Mouse (Mus musculus) embryo, embryonic 10 days (tissue): ENCODE data around the gene Zglp1.
"Not testable (repeated sequence)": the region's sequence is repeated elsewhere in the genome, so short reads cannot be mapped to it uniquely, and the experiment has no call there.

Experiments used
- DNase-seq: peaks from one replicate; pipeline ENCODE4 v3.0.0-alpha.2; 2015; ENCODE audit warnings: low spot score

Zglp1 gene

GRCm38 (mm10) chr9:21072641-21073040, 5.7 kb upstream of the Zglp1 start:
- DNase-seq, result peak; percentile 9

DNA sequence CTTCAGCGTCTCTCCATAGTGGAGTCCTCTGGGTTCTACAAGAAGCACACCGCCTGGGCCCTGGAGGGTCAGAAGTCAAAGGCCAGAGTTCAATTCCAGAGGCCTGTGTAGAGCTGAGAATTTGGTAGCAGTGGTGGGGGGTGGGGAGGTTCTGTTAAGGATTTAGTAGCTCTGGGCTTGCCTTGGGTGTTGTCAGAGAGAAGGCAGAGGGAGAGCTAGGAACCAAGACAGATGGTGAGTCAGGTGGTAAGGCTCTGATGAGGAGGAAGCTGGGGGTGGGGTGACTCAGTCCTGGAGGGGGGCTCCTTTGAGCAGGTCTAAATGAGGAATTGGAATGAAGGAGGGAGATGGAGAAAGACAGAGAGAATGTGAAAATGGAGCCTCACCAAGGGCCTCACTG, 4.0 kb downstream of the Zglp1 start:
- no peak for DNase-seq

GRCm38 (mm10) chr9:21051578-21051977, 15.3 kb downstream of the Zglp1 start:
- no peak for DNase-seq

DNA sequence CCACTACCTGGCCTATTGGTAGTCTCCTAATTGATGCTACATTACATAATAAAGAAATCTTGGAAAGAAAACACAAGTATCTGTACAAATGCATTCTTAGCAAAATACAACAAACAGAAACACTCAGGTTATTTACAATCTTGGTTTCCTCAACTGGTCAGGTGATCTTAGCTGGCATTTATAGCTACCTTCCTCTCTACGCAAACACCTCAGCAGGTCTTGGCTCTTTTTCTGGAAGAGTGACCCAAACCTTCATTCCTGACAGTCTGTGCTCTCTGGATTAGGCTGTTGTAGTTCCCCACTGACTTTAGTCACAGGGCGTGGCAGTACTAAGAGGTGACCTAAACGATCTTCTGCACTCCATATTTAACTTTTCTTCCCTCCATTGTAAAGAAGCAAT, 21.7 kb downstream of the Zglp1 start:
- no peak for DNase-seq

DNA sequence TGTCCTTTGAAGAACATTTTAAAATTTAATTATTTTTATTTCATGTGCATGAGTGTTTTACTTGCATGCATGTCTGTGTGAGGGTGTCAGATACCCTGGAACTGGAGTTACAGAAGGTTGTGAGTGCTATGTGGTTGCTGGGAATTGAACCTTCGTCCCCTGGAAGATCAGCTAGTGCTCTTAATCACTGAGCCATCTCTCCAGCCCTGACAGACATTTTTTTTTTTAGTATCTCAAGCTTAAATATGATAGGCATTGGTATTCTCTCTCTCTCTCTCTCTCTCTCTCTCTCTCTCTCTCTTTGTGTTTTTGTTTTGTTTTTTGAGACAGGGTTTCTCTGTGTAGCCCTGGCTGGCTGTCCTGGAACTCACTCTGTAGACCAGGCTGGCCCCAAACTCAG, 22.1 kb downstream of the Zglp1 start:
- DNase-seq, result not testable (repeated sequence)

GRCm38 (mm10) chr9:21043563-21043962, 23.3 kb downstream of the Zglp1 start:
- no peak for DNase-seq

GRCm38 (mm10) chr9:21041308-21041707, 25.6 kb downstream of the Zglp1 start:
- no peak for DNase-seq

DNA sequence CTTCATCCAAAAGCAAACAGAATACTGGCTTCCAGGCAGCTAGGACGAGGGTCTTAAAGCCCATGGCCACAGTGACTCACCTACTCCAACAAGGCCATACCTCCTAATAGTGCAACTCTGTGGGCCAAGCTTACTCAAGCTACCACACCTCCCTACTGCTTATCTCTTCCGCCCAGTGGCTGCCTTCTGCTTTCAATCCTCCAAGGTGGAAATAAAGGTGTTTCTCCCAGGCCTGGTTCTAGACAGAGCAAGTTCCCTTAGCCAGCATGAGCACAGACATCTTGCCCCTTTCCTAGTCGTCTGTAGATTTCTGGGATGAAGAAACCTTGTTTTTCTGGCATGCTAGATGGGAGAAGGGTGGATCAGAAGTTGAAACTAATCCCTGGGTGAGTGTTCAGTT, 27.1 kb downstream of the Zglp1 start:
- no peak for DNase-seq

DNA sequence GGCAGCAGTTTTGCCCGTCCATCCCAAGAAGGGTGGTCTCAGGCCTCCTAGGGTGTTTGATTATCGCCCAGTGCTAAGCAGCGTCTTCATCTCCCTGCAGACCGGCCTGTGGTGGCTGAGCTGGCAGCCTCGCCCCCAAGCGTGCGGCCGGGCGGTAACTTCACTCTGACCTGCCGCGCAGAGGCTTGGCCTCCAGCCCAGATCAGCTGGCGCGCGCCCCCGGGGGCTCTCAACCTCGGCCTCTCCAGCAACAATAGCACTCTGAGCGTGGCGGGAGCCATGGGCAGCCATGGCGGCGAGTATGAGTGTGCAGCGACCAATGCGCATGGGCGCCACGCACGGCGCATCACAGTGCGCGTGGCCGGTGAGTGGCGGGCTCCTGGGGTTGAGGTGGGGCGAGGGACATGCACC, 29.4 kb downstream of the Zglp1 start:
- no peak for DNase-seq

- no peak for DNase-seq
Observed at GRCm38 (mm10) chr9:21036666-21037065, 30.2 kb downstream of the Zglp1 start.

- no peak for DNase-seq
Observed at GRCm38 (mm10) chr9:21036161-21036560, 30.7 kb downstream of the Zglp1 start.

- DNase-seq, result no peak
Observed at GRCm38 (mm10) chr9:21035586-21035985, 31.3 kb downstream of the Zglp1 start.

DNA sequence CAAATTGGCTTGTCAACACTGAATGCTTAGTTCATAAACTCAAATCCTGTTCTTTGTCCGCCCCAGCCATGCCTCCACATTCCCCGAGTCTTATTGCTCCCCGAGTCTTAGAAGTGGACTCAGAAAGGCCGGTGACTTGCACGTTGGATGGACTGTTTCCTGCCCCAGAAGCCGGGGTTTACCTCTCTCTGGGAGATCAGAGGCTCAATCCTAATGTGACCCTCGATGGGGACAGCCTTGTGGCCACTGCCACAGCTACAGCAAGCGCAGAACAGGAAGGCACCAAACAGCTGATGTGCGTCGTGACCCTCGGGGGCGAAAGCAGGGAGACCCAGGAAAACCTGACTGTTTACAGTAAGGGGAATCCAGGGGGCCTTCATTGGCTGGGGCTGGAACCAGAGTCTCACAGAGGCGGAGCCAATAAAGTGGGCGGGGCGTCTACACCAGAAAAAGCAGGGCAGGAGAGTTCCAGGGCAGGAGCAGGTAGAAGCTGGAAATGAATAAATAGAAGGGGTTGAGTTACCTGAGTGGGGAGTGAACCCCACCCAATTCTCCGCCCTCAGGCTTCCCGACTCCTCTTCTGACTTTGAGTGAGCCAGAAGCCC, 32.3 kb downstream of the Zglp1 start:
- DNase-seq, result no peak

- DNase-seq, result peak; percentile 89
Observed at GRCm38 (mm10) chr9:21033136-21033535, 33.8 kb downstream of the Zglp1 start.

- no peak for DNase-seq
Observed at GRCm38 (mm10) chr9:21032491-21032890, 34.4 kb downstream of the Zglp1 start.

GRCm38 (mm10) chr9:21031896-21032351, 35.0 kb downstream of the Zglp1 start, which contains the start of gene Icam5:
Icam5 (plus strand) TSS chr9:21032073.
- DNase-seq, result no peak

- peak; percentile 60 for DNase-seq
Observed at GRCm38 (mm10) chr9:21031251-21031895, 35.5 kb downstream of the Zglp1 start.

- DNase-seq, result peak; percentile 94
Observed at GRCm38 (mm10) chr9:21030781-21031250, 36.1 kb downstream of the Zglp1 start.

DNA sequence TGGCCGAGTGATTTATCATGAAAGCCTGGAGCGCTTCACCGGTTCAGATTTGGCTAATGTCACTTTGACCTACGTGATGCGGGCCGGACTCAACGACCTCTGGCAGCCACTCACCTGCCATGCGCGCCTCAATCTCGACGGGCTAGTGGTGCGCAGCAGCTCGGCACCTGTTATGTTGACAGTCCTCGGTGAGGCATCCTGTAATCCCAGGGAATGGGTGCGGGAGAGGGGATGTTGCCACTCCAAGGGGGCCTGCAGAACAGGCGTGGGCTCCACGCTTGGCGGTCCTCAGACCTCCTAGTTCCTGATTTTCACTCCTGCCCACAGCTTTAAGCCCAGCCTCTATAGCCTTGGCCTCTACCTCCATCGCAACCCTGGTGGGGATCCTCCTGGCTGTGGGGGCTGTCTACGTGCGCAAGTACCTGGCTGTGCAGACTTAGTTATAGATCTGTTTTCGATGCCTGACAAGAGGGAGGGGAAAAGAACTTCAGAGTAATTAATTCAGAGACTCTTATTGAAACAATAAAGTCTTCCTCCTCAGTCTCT, 36.8 kb downstream of the Zglp1 start:
- DNase-seq, result no peak

- peak; percentile 90 for DNase-seq
Observed at GRCm38 (mm10) chr9:21029291-21030054, 37.4 kb downstream of the Zglp1 start, which contains the start of gene Icam4. Icam4 (plus strand) TSS chr9:21029373.

GRCm38 (mm10) chr9:21028560-21029110, 38.3 kb downstream of the Zglp1 start:
- DNase-seq, result no peak

GRCm38 (mm10) chr9:21027774-21028290, 39.1 kb downstream of the Zglp1 start:
- no peak for DNase-seq
